Mouse (Mus musculus): ENCODE results near the gene Cdk14. TPM values are rescaled to one million over a fixed set of nuclear protein-coding genes. Genes with fewer than 3 reads are reported as not detected.

Gene Cdk14
- polyA plus RNA-seq, 1 experiment from 2014 or later, result 37.8 TPM

DNA sequence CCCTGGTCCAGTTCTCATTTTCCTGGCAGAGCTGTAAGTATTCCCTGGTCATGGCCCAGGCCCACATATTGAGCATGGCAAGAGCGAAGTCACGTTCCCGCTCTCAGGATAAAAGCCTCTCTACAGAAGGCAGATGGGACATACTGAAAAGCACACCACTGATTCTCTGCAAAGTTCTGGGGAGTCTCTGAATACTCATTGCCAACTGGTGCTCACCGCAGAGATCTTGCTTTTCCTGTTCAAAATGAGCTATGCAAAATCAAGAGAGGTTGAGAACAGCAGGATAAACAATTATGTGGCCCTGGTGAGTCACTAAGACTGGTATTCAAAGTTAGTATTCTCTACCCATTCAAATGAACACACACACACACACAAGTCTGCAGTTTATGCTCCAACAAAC lies 212.1 kb downstream of the Cdk14 start:
- DNase-seq (no peak), ATAC-seq (ENCODE audit: insufficient read depth) (no peak)
- WGBS, result 81% methylated on average over 4 of the region's 4 CpGs
- Histone ChIP-seq H3K9ac (no peak overlapping the region), H3K4me2 (no peak overlapping the region), H3K4me3 (ENCODE audit: low read depth, low read length) (no peak overlapping the region), H3K36me3 (ENCODE audit: insufficient read depth) (no peaks in the 10 kb centered on the region), H3K27me3 (ENCODE audit: insufficient read depth, low read length) (no peaks in the 10 kb centered on the region), H3K9me3 (ENCODE audit: low read depth, low read length) (no peaks in the 10 kb centered on the region), H3K27ac (ENCODE audit: low read depth) (no peak overlapping the region), H3K4me1 (ENCODE audit: insufficient read depth) (peaks cover 5% of the 10 kb centered on the region; the same call in 1 of the 2 replicates)
- no peak for TF ChIP-seq CTCF (IDR thresholded peaks at IDR 0.05; ENCODE audit: low read depth)

DNA sequence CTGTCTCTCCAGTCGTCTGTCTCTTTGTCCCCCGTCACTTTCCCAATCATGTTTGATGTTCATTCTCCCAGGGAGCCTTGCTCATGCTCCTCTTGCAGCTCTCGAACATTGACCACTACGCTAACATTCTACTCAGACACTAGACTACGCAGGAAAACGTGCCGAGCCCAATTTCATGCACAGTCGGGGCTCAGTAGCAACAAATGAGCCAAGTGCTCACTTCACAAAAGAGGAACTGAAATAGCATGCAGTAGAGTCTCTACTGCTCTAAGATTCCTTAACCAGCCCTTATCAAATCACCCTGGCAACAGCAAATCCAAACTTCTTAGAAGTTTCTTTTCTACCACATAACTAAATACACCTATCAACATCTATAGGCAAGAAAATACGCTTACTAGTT lies 214.1 kb downstream of the Cdk14 start:
- no peak overlapping the region for H3K27ac ChIP-seq (ENCODE audit: low read depth)
- H3K4me1 ChIP-seq (ENCODE audit: insufficient read depth), result no peaks in the 10 kb centered on the region
- H3K9ac ChIP-seq, result no peak overlapping the region
- DNase-seq, result no peak
- no peak overlapping the region for H3K4me2 ChIP-seq
- no peak for ATAC-seq (ENCODE audit: insufficient read depth)
- H3K4me3 ChIP-seq (ENCODE audit: low read depth, low read length), result no peak overlapping the region
- no peak for TF ChIP-seq CTCF (IDR thresholded peaks at IDR 0.05; ENCODE audit: low read depth)
- H3K36me3 ChIP-seq (ENCODE audit: insufficient read depth), result no peaks in the 10 kb centered on the region
- H3K27me3 ChIP-seq (ENCODE audit: insufficient read depth, low read length), result no peaks in the 10 kb centered on the region
- no peaks in the 10 kb centered on the region for H3K9me3 ChIP-seq (ENCODE audit: low read depth, low read length)
- WGBS, result 72% methylated on average over 9 of the region's 9 CpGs

DNA sequence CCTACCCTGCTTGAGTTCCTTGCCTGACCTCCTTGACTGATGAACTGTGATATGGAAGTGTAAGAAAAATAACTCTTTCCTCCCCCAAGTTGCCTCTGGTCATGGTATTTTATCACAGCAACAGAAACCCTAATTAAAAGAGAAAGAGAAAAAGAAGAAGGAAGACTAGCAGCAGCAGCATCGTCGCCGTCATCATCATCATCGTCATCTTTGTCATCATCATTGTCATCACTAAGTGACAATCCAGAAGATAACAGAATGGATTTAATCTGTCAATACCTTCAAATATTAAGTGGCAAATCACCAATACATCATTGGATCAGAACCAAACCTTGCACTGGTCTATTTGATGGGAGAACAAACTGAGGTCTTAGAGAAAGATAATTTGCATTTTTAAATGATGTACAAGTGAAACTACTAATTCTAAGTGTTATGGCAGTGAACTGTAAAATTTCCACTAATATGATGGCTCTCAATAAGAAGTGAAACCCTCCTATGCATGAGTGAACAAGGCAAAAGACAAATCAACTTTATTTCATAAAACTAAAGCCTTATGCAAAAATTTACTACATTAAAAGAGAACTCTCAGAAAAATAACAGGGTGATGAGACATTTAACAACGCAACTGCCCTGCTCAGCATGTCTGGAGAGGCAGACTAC lies 225.4 kb downstream of the Cdk14 start:
- no peak for TF ChIP-seq CTCF (IDR thresholded peaks at IDR 0.05; ENCODE audit: low read depth)
- Histone ChIP-seq H3K4me3 (ENCODE audit: low read depth, low read length) (no peak overlapping the region), H3K4me1 (ENCODE audit: insufficient read depth) (no peaks in the 10 kb centered on the region), H3K9ac (no peak overlapping the region), H3K36me3 (ENCODE audit: insufficient read depth) (no peaks in the 10 kb centered on the region), H3K4me2 (no peak overlapping the region), H3K27me3 (ENCODE audit: insufficient read depth, low read length) (no peaks in the 10 kb centered on the region), H3K9me3 (ENCODE audit: low read depth, low read length) (no peaks in the 10 kb centered on the region), H3K27ac (ENCODE audit: low read depth) (no peak overlapping the region)
- no peak for DNase-seq
- WGBS, result 87% methylated on average over 5 of the region's 5 CpGs
- no peak for ATAC-seq (ENCODE audit: insufficient read depth)

DNA sequence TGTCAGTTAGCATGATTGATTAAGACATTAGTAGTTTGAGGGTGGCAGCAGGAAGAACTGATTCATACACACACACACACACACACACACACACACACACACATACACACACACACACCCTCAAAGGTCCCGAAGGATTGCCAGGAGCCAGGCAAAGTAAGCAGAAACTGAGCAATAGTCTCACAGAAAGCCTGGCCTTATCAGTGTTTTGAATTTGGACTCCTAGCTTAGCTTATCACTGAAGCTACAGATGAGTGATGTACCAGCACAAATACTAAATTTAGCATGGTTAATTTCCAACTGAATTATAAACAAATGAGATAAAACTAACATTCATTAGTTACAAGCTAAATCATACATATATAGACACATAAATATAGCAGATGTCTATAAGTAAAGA lies 230.5 kb downstream of the Cdk14 start:
- ATAC-seq (ENCODE audit: insufficient read depth) (no peak), DNase-seq (no peak)
- Histone ChIP-seq H3K27ac (ENCODE audit: low read depth) (no peak overlapping the region), H3K4me2 (no peak overlapping the region), H3K27me3 (ENCODE audit: insufficient read depth, low read length) (no peaks in the 10 kb centered on the region), H3K4me1 (ENCODE audit: insufficient read depth) (no peaks in the 10 kb centered on the region), H3K4me3 (ENCODE audit: low read depth, low read length) (no peak overlapping the region), H3K36me3 (ENCODE audit: insufficient read depth) (no peaks in the 10 kb centered on the region), H3K9ac (no peak overlapping the region), H3K9me3 (ENCODE audit: low read depth, low read length) (no peaks in the 10 kb centered on the region)
- TF ChIP-seq CTCF (IDR thresholded peaks at IDR 0.05; ENCODE audit: low read depth), result no peak
- 4% methylated on average over 1 of the region's 1 CpGs for WGBS

DNA sequence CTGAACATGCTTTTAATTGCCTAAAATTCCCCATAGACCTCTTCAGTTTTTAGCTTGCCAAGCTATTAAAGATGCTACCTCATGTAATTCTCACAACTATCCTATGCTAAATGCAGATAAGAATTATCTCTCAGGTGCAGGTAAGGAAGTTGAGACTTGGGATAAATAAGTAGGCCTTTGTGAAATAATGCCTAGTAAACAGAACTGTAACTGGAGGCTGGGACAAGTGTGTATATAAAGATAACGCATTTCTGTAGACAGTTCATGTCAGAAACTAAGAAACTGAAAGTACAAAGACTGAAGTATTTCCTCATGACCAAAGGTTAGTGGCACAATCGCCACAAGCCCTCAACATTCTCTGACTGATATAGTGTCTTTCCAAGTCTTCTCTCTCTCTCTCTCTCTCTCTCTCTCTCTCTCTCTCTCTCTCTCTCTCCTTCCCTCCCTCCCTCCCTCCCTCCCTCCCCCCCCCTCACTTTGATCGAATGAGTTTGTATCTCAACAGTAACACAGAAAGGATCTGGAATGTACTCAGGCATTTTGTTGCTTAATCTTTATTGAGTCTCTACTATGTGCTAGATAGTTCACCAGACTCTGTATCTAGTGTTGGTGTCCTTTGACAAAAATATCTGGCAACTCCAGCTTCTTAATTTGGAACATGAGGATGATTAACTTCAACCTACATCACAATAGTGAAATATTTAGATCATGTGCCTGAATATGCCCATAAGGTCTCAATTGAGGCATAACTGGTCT lies 233.9 kb downstream of the Cdk14 start:
- no peak overlapping the region for H3K4me3 ChIP-seq (ENCODE audit: low read depth, low read length)
- no peaks in the 10 kb centered on the region for H3K36me3 ChIP-seq (ENCODE audit: insufficient read depth)
- no peak for DNase-seq
- no peak overlapping the region for H3K4me2 ChIP-seq
- no peaks in the 10 kb centered on the region for H3K4me1 ChIP-seq (ENCODE audit: insufficient read depth)
- no peaks in the 10 kb centered on the region for H3K27me3 ChIP-seq (ENCODE audit: insufficient read depth, low read length)
- WGBS, result 60% methylated on average over 3 of the region's 3 CpGs
- no peaks in the 10 kb centered on the region for H3K9me3 ChIP-seq (ENCODE audit: low read depth, low read length)
- no peak for ATAC-seq (ENCODE audit: insufficient read depth)
- TF ChIP-seq CTCF (IDR thresholded peaks at IDR 0.05; ENCODE audit: low read depth), result no peak
- no peak overlapping the region for H3K27ac ChIP-seq (ENCODE audit: low read depth)
- H3K9ac ChIP-seq, result no peak overlapping the region

DNA sequence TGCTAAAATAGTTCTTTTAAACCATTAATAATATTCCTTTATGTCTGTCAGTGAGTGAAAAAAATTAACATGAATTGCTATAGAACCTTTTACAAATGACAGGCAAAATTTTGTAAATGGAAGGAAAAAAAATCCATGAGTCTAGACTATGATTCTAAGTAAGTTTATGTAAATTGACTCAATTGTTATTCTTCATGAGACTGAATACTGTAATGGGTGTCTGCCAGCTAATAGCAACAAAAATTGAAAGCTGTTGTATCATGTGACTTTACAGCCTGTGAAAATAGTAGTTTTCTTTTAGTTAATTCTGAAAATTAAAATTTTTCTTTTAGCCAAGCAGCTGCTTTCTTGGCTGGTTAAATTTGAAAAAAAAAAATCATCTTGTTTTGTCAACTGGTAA lies 234.6 kb downstream of the Cdk14 start:
- H3K4me3 ChIP-seq (ENCODE audit: low read depth, low read length), result no peak overlapping the region
- no peaks in the 10 kb centered on the region for H3K4me1 ChIP-seq (ENCODE audit: insufficient read depth)
- no peak overlapping the region for H3K27ac ChIP-seq (ENCODE audit: low read depth)
- no peaks in the 10 kb centered on the region for H3K9me3 ChIP-seq (ENCODE audit: low read depth, low read length)
- no peaks in the 10 kb centered on the region for H3K27me3 ChIP-seq (ENCODE audit: insufficient read depth, low read length)
- no peak for TF ChIP-seq CTCF (IDR thresholded peaks at IDR 0.05; ENCODE audit: low read depth)
- ATAC-seq (ENCODE audit: insufficient read depth), result no peak
- DNase-seq, result no peak
- no peaks in the 10 kb centered on the region for H3K36me3 ChIP-seq (ENCODE audit: insufficient read depth)
- no peak overlapping the region for H3K4me2 ChIP-seq
- H3K9ac ChIP-seq, result no peak overlapping the region

DNA sequence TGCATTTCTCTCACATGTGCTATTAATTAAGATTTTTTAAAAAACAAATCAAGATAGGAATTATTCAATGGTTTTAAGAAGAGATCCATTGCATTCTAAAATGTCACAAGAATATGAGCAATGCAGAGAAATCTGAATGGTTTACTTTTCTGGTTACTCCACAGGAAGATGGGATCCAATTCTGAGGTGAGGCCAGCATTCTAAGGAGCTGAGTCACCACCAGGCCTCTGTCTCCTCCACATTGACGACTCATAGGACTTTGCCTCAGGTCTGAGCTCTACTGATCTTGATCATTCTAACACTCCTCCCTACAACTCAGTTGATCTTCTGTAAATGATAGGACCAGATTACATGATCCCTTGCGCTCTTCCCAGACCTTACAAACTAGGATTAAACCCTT lies 239.4 kb downstream of the Cdk14 start:
- peak; percentile 80; the same call in 1 of the 2 replicates for ATAC-seq (ENCODE audit: insufficient read depth)
- Histone ChIP-seq H3K9me3 (ENCODE audit: low read depth, low read length) (no peaks in the 10 kb centered on the region), H3K4me2 (no peak overlapping the region), H3K27me3 (ENCODE audit: insufficient read depth, low read length) (no peaks in the 10 kb centered on the region), H3K4me3 (ENCODE audit: low read depth, low read length) (no peak overlapping the region), H3K4me1 (ENCODE audit: insufficient read depth) (peaks cover 2% of the 10 kb centered on the region; the same call in 1 of the 2 replicates), H3K9ac (no peak overlapping the region), H3K27ac (ENCODE audit: low read depth) (no peak overlapping the region), H3K36me3 (ENCODE audit: insufficient read depth) (no peaks in the 10 kb centered on the region)
- no peak for TF ChIP-seq CTCF (IDR thresholded peaks at IDR 0.05; ENCODE audit: low read depth)
- 53% methylated on average over 2 of the region's 2 CpGs for WGBS
- no peak for DNase-seq
